Mouse (Mus musculus): ENCODE data around the gene Calhm2.

DNA sequence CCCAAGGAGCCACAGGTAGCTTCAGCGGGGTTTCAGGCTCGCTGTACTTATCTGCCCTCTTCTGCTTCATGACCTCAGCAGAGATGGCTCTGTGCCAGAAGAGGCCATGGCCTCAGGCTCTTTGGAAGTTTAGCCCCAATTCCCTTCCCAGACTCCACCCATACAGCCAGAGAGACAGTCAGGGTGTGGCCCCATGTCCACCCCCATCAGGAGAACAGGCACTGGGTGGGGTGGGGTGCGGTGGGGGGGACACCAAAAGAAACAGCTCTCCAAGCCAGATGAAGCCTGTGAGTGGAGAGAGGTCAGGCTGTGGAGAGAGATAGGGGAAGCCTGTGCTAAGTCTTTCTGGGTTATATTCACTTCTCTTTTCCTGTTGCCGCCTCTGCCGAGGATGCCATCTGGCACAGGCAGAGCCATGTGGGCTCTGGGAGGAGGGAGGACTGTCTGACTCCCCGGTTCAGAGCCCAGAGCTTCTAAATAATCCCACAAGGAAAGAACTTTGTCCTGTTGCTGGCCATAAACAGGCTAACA is 978 bp downstream of the Calhm2 start:
- TF ChIP-seq CTCF (IDR thresholded peaks at IDR 0.05; ENCODE audit: low read depth), result no peak
- no peak for TF ChIP-seq EP300 (optimal IDR thresholded peaks at IDR 0.05)
